Mouse (Mus musculus): ENCODE data around the gene Upf3b. TPM values are rescaled to one million over a fixed set of nuclear protein-coding genes. Genes with fewer than 3 reads are reported as not detected.
"Not testable (repeated sequence)": the region's sequence is repeated elsewhere in the genome, so short reads cannot be mapped to it uniquely, and the experiment has no call there.

Upf3b gene
- polyA plus RNA-seq (2015; fragmentation: Nextera tagmentation; extraction: Ambion mirVana): 17.2 and 19.4 TPM in 2 replicates

DNA sequence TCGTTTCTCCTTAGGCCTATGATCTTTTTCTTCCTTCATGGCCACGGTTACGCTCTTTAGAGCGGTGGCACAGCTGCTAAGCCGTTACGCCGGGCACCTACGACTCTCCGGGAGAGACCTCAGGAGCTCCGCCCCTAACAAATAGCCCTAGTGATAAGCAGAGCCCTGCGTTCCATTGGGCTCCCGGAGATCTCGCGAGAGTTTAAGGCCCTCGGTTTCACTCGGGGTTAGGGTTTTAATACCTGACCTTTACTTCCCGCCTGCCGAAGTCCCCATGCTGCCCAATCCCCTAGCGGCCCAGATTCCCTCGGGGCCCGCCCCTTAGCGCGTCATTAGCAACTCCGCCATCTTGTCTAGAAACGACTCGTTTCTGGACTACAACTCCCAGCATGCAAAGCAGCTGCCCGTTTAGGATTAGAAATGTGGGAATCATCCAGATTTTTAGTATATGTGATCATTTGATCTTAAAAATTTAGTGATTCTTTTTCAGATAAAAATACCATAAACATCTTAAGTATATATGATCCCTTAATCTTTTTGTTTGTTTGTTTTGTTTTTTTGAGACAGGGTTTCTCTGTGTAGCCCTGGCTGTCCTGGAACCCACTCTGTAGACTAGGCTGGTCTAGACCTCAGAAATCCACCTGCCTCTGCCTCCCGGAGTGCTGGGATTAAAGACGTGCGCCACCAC lies at the start of gene Upf3b:
Gene Upf3b (minus strand): TSS at position 130 of the 688 bp plus-strand sequence.
- no peaks in the 10 kb centered on the region for H3K36me3 ChIP-seq (ENCODE audit: control insufficient read depth, insufficient read depth, low read length)
- H3K9me3 ChIP-seq (ENCODE audit: control insufficient read depth, low read length): no peaks in the 10 kb centered on the region
- peak within 1 kb of the TSS; percentile 67 for H3K4me2 ChIP-seq (ENCODE audit: low read depth, low read length)
- no peaks in the 10 kb centered on the region for H3K4me1 ChIP-seq (replicated peaks; ENCODE audit: control insufficient read depth, insufficient read depth, low read length)
- WGBS: 18% methylated on average over 30 of the region's 30 CpGs
- no peaks in the 10 kb centered on the region for H3K27me3 ChIP-seq (ENCODE audit: control insufficient read depth, insufficient read depth, low read depth, low read length)
- H3K9ac ChIP-seq (ENCODE audit: low read length): peak within 1 kb of the TSS; percentile 71
- peak; percentile 99 for ATAC-seq (ENCODE audit: low read depth)
- H3K4me3 ChIP-seq (ENCODE audit: low read length): peak within 1 kb of the TSS; percentile 70
- peak within 1 kb of the TSS; percentile 90 for H3K27ac ChIP-seq (ENCODE audit: low read length)

DNA sequence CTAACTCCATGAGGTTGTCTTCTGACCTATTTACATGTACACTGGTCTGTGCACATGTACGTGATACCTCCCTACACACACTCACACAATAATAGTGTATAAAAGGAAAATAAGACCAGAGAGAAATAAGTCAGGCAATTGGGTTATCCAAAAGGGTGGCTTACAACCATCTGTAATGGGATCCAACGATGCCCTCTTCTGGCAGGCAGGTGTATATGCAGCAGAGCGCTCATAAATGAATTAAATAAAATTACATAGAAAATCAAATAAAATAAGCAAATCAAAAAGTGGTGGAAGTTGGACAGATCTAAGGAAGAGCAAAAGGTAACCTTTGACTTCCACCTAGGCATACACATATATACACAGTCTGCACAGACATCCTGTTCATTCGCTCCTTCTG lies 47.7 kb upstream of the Upf3b start:
- WGBS: 58% methylated on average over 4 of the region's 4 CpGs
- Histone ChIP-seq H3K9me3 (ENCODE audit: control insufficient read depth, low read length) (no peaks in the 10 kb centered on the region; the same call in 1 of the 2 replicates), H3K9ac (ENCODE audit: low read length) (no peak overlapping the region), H3K36me3 (ENCODE audit: control insufficient read depth, insufficient read depth, low read length) (no peaks in the 10 kb centered on the region; the same call in 1 of the 2 replicates), H3K4me3 (ENCODE audit: low read length) (no peak overlapping the region), H3K4me2 (ENCODE audit: low read depth, low read length) (no peak overlapping the region), H3K27ac (ENCODE audit: low read length) (no peak overlapping the region), H3K27me3 (ENCODE audit: control insufficient read depth, insufficient read depth, low read depth, low read length) (no peaks in the 10 kb centered on the region), H3K4me1 (replicated peaks; ENCODE audit: control insufficient read depth, insufficient read depth, low read length) (no peaks in the 10 kb centered on the region)
- ATAC-seq (ENCODE audit: low read depth): no peak

DNA sequence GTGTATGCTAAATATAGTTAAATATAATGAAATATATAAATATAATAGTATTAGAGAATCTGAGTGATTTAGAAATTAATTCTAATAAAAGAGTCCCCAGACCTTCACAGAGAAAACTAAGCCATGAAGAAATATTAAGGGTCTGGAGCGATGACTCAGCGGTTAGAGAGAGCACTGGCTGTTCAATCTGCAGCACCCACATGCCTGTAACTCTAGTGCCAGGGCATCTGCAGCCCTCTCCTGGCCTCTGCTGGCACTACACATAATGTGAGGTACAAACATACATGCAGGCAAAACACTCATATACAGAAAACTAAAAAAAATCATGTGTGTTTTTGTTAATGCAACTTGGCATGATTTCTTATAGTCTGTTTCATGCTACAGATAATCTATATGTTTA lies 34.8 kb upstream of the Upf3b start:
- 90% methylated on average over 2 of the region's 2 CpGs for WGBS
- no peak overlapping the region for H3K27ac ChIP-seq (ENCODE audit: low read length)
- no peaks in the 10 kb centered on the region for H3K4me1 ChIP-seq (replicated peaks; ENCODE audit: control insufficient read depth, insufficient read depth, low read length)
- H3K9me3 ChIP-seq (ENCODE audit: control insufficient read depth, low read length): no peaks in the 10 kb centered on the region
- H3K9ac ChIP-seq (ENCODE audit: low read length): no peak overlapping the region
- H3K36me3 ChIP-seq (ENCODE audit: control insufficient read depth, insufficient read depth, low read length): peaks cover 2% of the 10 kb centered on the region; the same call in 1 of the 2 replicates
- no peak overlapping the region for H3K4me2 ChIP-seq (ENCODE audit: low read depth, low read length)
- H3K27me3 ChIP-seq (ENCODE audit: control insufficient read depth, insufficient read depth, low read depth, low read length): no peaks in the 10 kb centered on the region
- no peak overlapping the region for H3K4me3 ChIP-seq (ENCODE audit: low read length)
- ATAC-seq (ENCODE audit: low read depth): no peak

DNA sequence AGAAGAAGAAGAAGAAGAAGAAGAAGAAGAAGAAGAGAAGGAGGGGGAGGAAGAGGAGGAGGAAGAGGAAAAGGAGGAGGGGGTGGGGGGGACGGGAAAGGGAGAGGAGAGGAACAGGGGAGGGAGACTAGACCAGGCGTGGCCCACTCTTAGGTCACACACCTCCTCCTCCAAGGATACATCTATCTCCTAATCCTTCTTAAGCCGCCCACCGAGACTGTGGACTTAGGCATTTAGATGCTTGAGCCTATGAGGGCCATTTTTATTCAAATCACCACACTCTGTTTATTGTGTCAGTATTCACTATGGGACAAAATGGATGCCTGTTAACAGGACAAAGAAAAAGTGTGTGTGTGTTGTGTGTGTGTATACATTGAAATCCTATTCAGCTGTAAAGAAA lies 34.4 kb upstream of the Upf3b start:
- H3K4me3 ChIP-seq (ENCODE audit: low read length); ATAC-seq (ENCODE audit: low read depth); H3K4me1 ChIP-seq (replicated peaks; ENCODE audit: control insufficient read depth, insufficient read depth, low read length); H3K4me2 ChIP-seq (ENCODE audit: low read depth, low read length); H3K9me3 ChIP-seq (ENCODE audit: control insufficient read depth, low read length); H3K27ac ChIP-seq (ENCODE audit: low read length); H3K27me3 ChIP-seq (ENCODE audit: control insufficient read depth, insufficient read depth, low read depth, low read length); H3K9ac ChIP-seq (ENCODE audit: low read length); H3K36me3 ChIP-seq (ENCODE audit: control insufficient read depth, insufficient read depth, low read length): not testable (repeated sequence)
- 50% methylated on average over 1 of the region's 4 CpGs for WGBS

DNA sequence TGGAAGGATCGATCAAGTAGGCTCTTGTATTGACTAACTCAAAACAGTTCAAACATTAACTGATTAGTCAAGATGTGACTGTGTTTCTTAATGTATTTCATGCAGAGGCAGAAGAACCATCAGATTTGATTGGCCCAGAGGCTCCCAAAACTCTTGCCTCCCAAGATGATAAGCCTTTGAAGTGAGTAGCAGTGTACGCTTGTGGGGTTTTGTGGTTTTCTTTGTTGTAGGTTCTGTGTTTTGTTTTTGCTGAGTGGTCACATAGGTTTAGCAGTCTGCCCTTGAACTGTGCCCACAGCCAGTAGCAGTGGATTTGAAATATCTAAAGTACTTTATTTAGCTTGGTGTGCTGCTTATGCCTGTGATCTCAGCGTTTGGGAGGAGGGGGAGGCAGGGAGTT lies 31.6 kb upstream of the Upf3b start:
- H3K4me1 ChIP-seq (replicated peaks; ENCODE audit: control insufficient read depth, insufficient read depth, low read length): no peaks in the 10 kb centered on the region
- H3K9ac ChIP-seq (ENCODE audit: low read length): no peak overlapping the region
- H3K4me2 ChIP-seq (ENCODE audit: low read depth, low read length): no peak overlapping the region
- no peak overlapping the region for H3K27ac ChIP-seq (ENCODE audit: low read length)
- ATAC-seq (ENCODE audit: low read depth): no peak
- H3K9me3 ChIP-seq (ENCODE audit: control insufficient read depth, low read length): no peaks in the 10 kb centered on the region
- H3K36me3 ChIP-seq (ENCODE audit: control insufficient read depth, insufficient read depth, low read length): peaks cover 2% of the 10 kb centered on the region; the same call in 1 of the 2 replicates
- no peak overlapping the region for H3K4me3 ChIP-seq (ENCODE audit: low read length)
- no peaks in the 10 kb centered on the region for H3K27me3 ChIP-seq (ENCODE audit: control insufficient read depth, insufficient read depth, low read depth, low read length)
- 83% methylated on average over 3 of the region's 3 CpGs for WGBS

DNA sequence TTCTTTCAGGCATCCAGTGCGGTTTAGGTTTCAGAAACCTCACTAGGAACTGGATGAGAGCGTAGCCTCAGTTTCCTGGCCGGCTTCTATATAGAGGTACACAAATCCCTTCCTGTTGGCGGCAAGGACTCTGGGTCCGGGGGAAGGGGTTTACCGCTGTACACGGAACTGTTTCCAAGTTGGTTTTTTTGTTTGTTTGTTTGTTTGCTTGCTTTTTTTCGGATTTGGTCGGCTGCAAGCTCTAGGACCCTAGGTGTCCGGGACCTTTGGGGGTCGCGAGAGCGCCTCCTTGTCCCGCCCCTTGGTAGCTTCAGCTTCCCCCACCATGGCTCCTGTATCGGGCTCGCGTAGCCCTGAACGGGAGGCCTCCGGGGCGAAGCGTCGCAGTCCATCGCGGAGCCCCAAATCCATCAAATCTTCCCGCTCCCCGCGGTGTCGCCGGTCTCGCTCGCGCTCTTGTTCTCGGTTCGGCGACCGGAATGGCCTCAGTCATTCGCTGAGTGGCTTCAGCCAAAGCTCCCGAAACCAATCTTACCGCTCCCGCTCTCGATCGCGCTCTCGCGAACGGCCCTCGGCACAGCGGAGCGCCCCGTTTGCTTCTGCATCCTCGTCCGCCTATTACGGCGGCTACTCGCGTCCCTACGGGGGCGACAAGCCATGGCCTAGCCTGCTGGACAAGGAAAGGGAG lies 16.7 kb upstream of the Upf3b start, which contains the start of gene Nkap:
Gene Nkap (plus strand): TSS at position 125 of the 688 bp plus-strand sequence.
- Histone ChIP-seq H3K4me3 (ENCODE audit: low read length) (peak within 1 kb of the TSS; percentile 69), H3K9me3 (ENCODE audit: control insufficient read depth, low read length) (no peaks in the 10 kb centered on the region), H3K4me2 (ENCODE audit: low read depth, low read length) (peak within 1 kb of the TSS; percentile 63), H3K9ac (ENCODE audit: low read length) (peak within 1 kb of the TSS; percentile 82), H3K4me1 (replicated peaks; ENCODE audit: control insufficient read depth, insufficient read depth, low read length) (no peaks in the 10 kb centered on the region), H3K36me3 (ENCODE audit: control insufficient read depth, insufficient read depth, low read length) (0 out of 2 replicates have a peak, but pooled peaks cover 2% of the 10 kb centered on the region), H3K27me3 (ENCODE audit: control insufficient read depth, insufficient read depth, low read depth, low read length) (no peaks in the 10 kb centered on the region), H3K27ac (ENCODE audit: low read length) (peak within 1 kb of the TSS; percentile 70)
- 12% methylated on average over 57 of the region's 58 CpGs for WGBS
- ATAC-seq (ENCODE audit: low read depth): peak; percentile 88

DNA sequence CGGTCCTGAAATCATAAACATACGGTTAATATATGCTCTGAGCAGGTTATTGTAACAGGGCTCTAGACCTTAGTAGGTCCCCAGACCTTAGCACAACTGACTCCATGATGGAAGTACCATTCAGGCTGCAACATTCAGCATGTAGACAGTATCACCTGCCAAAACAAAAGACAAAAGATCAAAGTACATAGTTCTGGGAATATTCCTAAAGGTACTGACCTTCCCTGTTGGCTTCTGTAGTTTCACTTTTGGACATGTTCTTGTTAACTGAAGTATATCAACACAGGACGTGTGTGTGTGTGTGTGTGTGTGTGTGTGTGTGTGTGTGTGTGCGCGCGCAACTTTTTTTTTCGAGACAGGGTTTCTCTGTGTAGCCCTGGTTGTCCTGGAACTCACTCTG lies 15.4 kb upstream of the Upf3b start:
- Histone ChIP-seq H3K9ac (ENCODE audit: low read length) (no peak overlapping the region), H3K27me3 (ENCODE audit: control insufficient read depth, insufficient read depth, low read depth, low read length) (no peaks in the 10 kb centered on the region), H3K27ac (ENCODE audit: low read length) (no peak overlapping the region), H3K4me1 (replicated peaks; ENCODE audit: control insufficient read depth, insufficient read depth, low read length) (no peaks in the 10 kb centered on the region), H3K4me2 (ENCODE audit: low read depth, low read length) (no peak overlapping the region), H3K4me3 (ENCODE audit: low read length) (no peak overlapping the region), H3K9me3 (ENCODE audit: control insufficient read depth, low read length) (no peaks in the 10 kb centered on the region), H3K36me3 (ENCODE audit: control insufficient read depth, insufficient read depth, low read length) (no peaks in the 10 kb centered on the region)
- ATAC-seq (ENCODE audit: low read depth): no peak
- 95% methylated on average over 7 of the region's 7 CpGs for WGBS

DNA sequence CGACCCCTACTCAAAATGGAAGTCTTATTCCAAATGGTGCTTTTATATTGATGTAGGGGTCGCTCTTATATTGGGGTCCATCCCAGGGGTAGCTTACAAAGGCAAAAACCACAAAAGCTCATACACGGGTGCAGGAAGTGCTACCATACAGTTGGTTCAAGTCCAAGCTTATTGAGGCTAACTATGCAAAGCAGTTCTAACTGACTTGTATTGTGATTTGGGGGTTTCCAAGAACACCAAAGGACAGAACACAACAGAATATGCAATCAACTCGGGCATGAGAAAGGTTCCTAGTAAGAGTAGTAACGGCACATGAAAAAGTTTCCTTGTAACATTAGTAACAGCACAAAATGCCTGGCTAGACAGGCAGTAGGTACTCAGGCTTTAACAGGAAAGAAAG lies 10.1 kb upstream of the Upf3b start:
- no peaks in the 10 kb centered on the region for H3K9me3 ChIP-seq (ENCODE audit: control insufficient read depth, low read length)
- H3K27me3 ChIP-seq (ENCODE audit: control insufficient read depth, insufficient read depth, low read depth, low read length): no peaks in the 10 kb centered on the region
- no peaks in the 10 kb centered on the region for H3K4me1 ChIP-seq (replicated peaks; ENCODE audit: control insufficient read depth, insufficient read depth, low read length)
- no peak overlapping the region for H3K9ac ChIP-seq (ENCODE audit: low read length)
- no peak overlapping the region for H3K4me2 ChIP-seq (ENCODE audit: low read depth, low read length)
- no peak overlapping the region for H3K4me3 ChIP-seq (ENCODE audit: low read length)
- WGBS: 69% methylated on average over 5 of the region's 5 CpGs
- ATAC-seq (ENCODE audit: low read depth): no peak
- H3K36me3 ChIP-seq (ENCODE audit: control insufficient read depth, insufficient read depth, low read length): no peaks in the 10 kb centered on the region
- no peak overlapping the region for H3K27ac ChIP-seq (ENCODE audit: low read length)

DNA sequence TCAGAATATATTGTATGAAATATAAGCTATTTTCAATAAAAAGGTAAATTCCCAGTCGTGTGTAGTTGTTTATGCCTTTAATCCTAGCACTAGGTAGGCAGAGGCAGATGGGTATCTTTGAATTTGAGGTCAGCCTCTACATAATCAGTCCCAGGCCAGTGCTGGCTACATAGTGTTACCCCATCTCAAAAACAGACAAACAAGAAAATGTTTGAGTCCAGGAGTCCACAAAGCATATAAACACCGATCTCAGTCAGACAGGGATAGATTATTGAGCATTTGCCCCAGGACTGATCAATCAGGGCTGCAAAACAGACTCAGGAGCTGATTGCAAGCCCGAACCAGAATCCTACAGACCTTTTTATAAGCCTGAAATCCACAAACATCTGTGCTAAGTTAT lies 9.5 kb upstream of the Upf3b start:
- Histone ChIP-seq H3K9me3 (ENCODE audit: control insufficient read depth, low read length) (no peaks in the 10 kb centered on the region), H3K27me3 (ENCODE audit: control insufficient read depth, insufficient read depth, low read depth, low read length) (no peaks in the 10 kb centered on the region), H3K4me2 (ENCODE audit: low read depth, low read length) (no peak overlapping the region), H3K36me3 (ENCODE audit: control insufficient read depth, insufficient read depth, low read length) (no peaks in the 10 kb centered on the region), H3K27ac (ENCODE audit: low read length) (no peak overlapping the region), H3K9ac (ENCODE audit: low read length) (no peak overlapping the region), H3K4me1 (replicated peaks; ENCODE audit: control insufficient read depth, insufficient read depth, low read length) (no peaks in the 10 kb centered on the region), H3K4me3 (ENCODE audit: low read length) (no peak overlapping the region)
- 64% methylated on average over 3 of the region's 3 CpGs for WGBS
- ATAC-seq (ENCODE audit: low read depth): no peak
